Mouse (Mus musculus) MEL (cell line): ENCODE results near the gene Asxl2.

Source experiments
- CHD1 ChIP-seq: IDR thresholded peaks from 2 replicates; pipeline ENCODE4 v1.6.1; 2012; ENCODE audit warnings: low read depth, mild to moderate bottlenecking, inconsistent platforms, low read length, improper control_type of control experiment
- CHD2 ChIP-seq: IDR thresholded peaks from 2 replicates; pipeline ENCODE4 v1.6.1; 2011; ENCODE audit warnings: low read length, improper control_type of control experiment
- CTCF ChIP-seq, 3 experiments: IDR thresholded peaks in 2 of 3; conservative IDR thresholded peaks in 1 of 3; 2 replicates each; pipeline ENCODE4 v1.5.1; 2011 to 2012; ENCODE audit warnings: low read length in 3 of 3, low read depth in 2 of 3, mild to moderate bottlenecking in 2 of 3, improper control_type of control experiment in 1 of 3, inconsistent platforms in 1 of 3, mixed read lengths in 1 of 3, moderate library complexity in 1 of 3; ENCODE audit not compliant: control insufficient read depth in 1 of 3, insufficient read depth in 1 of 3, poor library complexity in 1 of 3, severe bottlenecking in 1 of 3
- POLR2A ChIP-seq, 2 experiments: IDR thresholded peaks; 2 replicates each; pipeline ENCODE4 v1.6.1; 2011 to 2012; ENCODE audit warnings: low read length in 2 of 2, mild to moderate bottlenecking in 2 of 2, control low read depth in 1 of 2, improper control_type of control experiment in 1 of 2, low read depth in 1 of 2, moderate library complexity in 1 of 2; ENCODE audit not compliant: control insufficient read depth in 1 of 2, insufficient read depth in 1 of 2, poor library complexity in 1 of 2
- SIN3A ChIP-seq: IDR thresholded peaks from 2 replicates; pipeline ENCODE4 v1.6.1; 2012; ENCODE audit warnings: low read length, improper control_type of control experiment, inconsistent platforms
- USF1 ChIP-seq: IDR thresholded peaks from 2 replicates; pipeline ENCODE4 v1.6.1; 2014; ENCODE audit warnings: low read depth, mild to moderate bottlenecking, inconsistent platforms, low read length, improper control_type of control experiment, moderate library complexity

- TF ChIP-seq POLR2A (IDR thresholded peaks at IDR 0.05; ENCODE audit: control insufficient read depth in 1 of 2, insufficient read depth in 1 of 2, low read depth in 1 of 2, low read length in 2 of 2, poor library complexity in 1 of 2) (no peak), USF1 (no peak), CTCF (IDR thresholded peaks at IDR 0.05 in 2 of 3, conservative IDR thresholded peaks at IDR 0.05 in 1 of 3; ENCODE audit: control insufficient read depth in 1 of 3, insufficient read depth in 1 of 3, low read depth in 2 of 3, low read length in 3 of 3, poor library complexity in 1 of 3, severe bottlenecking in 1 of 3) (no peak), SIN3A (no peak), CHD2 (no peak), CHD1 (no peak)
Observed at GRCm38 (mm10) chr12:3430443-3430753, 3.7 kb downstream of the Asxl2 start.
